Mouse (Mus musculus) layer of hippocampus, postnatal 10 days (tissue): ENCODE measurements at regions not wholly inside any gene's neighbourhood (a gene's known extent, or its start where the extent isn't known, plus 50 kb on each side); places are given as distances from the start of the nearest gene placed in this dataset.

Source experiments
- DNase-seq, 2 experiments: peaks; one replicate each; pipeline ENCODE4 v3.0.0; 2021; ENCODE audit warnings: low spot score in 2 of 2

- no peak for DNase-seq
Observed at GRCm38 (mm10) chr11:48436712-48437111, 363.4 kb upstream of the Rack1 start.

- DNase-seq, result no peak
Observed at GRCm38 (mm10) chr11:48431316-48431715, 368.8 kb upstream of the Rack1 start.

- DNase-seq, result no peak
Observed at GRCm38 (mm10) chr11:48427423-48427822, 372.7 kb upstream of the Rack1 start.

- no peak for DNase-seq
Observed at GRCm38 (mm10) chr11:48426446-48426845, 373.7 kb upstream of the Rack1 start.

GRCm38 (mm10) chr11:48418066-48418756 lies 381.9 kb upstream of the Rack1 start:
- DNase-seq, result no peak

- no peak for DNase-seq
Observed at GRCm38 (mm10) chr11:48417615-48418014, 382.5 kb upstream of the Rack1 start.

- no peak for DNase-seq
Observed at GRCm38 (mm10) chr11:48398032-48398431, 402.1 kb upstream of the Rack1 start.

- no peak for DNase-seq
Observed at GRCm38 (mm10) chr11:48381489-48381888, 392.7 kb upstream of the Sgcd start.

GRCm38 (mm10) chr11:48378044-48378443 lies 389.3 kb upstream of the Sgcd start:
- no peak for DNase-seq

- DNase-seq, result no peak
Observed at GRCm38 (mm10) chr11:48377269-48377668, 388.5 kb upstream of the Sgcd start.

- no peak for DNase-seq
Observed at GRCm38 (mm10) chr11:48351349-48352023, 362.7 kb upstream of the Sgcd start.

GRCm38 (mm10) chr11:48314500-48314899 lies 325.7 kb upstream of the Sgcd start:
- no peak for DNase-seq

- no peak for DNase-seq
Observed at GRCm38 (mm10) chr11:48295370-48295769, 306.6 kb upstream of the Sgcd start.

GRCm38 (mm10) chr11:48262492-48262891 lies 273.7 kb upstream of the Sgcd start:
- DNase-seq, result no peak

GRCm38 (mm10) chr11:48261089-48261488 lies 272.3 kb upstream of the Sgcd start:
- DNase-seq, result no peak

GRCm38 (mm10) chr11:48250678-48251317 lies 262.0 kb upstream of the Sgcd start:
- peak in 1 of 2 experiments; percentile 9 for DNase-seq

- no peak for DNase-seq
Observed at GRCm38 (mm10) chr11:48249315-48249714, 260.5 kb upstream of the Sgcd start.

- no peak for DNase-seq
Observed at GRCm38 (mm10) chr11:48221156-48221555, 232.4 kb upstream of the Sgcd start.

GRCm38 (mm10) chr11:48219157-48219556 lies 230.4 kb upstream of the Sgcd start:
- DNase-seq, result no peak

- DNase-seq, result no peak
Observed at GRCm38 (mm10) chr11:48216762-48217161, 228.0 kb upstream of the Sgcd start.

GRCm38 (mm10) chr11:48186604-48187003 lies 197.8 kb upstream of the Sgcd start:
- DNase-seq, result no peak

- peak in 1 of 2 experiments; percentile 9 for DNase-seq
Observed at GRCm38 (mm10) chr11:48178943-48179342, 190.2 kb upstream of the Sgcd start.
